16 mouse cellular contexts compared by ENCODE assay signal in the genomic region with DNA sequence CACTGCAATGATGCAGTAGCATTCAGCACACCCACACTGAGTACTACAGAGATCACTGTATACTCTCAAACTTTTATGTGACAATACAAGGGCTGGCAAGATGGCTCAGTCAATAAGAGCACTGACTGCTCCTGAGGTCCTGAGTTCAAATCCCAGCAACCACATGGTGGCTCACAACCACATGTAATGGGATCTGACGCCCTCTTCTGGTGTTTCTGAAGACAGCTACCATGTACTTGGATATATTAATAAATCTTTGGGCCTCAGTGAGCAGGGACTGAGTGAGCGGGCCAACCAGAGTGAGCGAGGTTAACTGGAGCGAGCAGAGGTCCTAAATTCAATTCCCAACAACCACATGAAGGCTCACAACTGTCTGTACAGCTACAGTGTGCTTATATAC. TPM values are rescaled to one million over a fixed set of nuclear protein-coding genes. Genes with fewer than 3 reads are reported as not detected.
"Had no signal": no experiment of that assay in that cellular context is flagged by ENCODE, and none has a peak within 500 bp of the region (broad histone marks: within the 10 kb centered on the region; RNA-seq: fewer than 3 reads in every experiment).

No protein-coding gene starts in this region.

RNA-seq across cellular contexts. Expression of gene Adam30, which starts 28.3 kb away (rescaled TPM):
- total RNA-seq: layer of hippocampus, postnatal 14 days; left cerebral cortex, adult 8-10 months; left cerebral cortex, postnatal 14 days; left cerebral cortex, postnatal 4 days had no signal
- polyA plus RNA-seq: kidney, embryonic 14.5 days; limb, embryonic 13.5 days; liver, embryonic 12.5 days; liver, embryonic 16.5 days; lung, embryonic 14.5 days; midbrain, embryonic 10.5 days; midbrain, embryonic 13.5 days; midbrain, embryonic 16.5 days; myocyte; neural tube, embryonic 13.5 days; stomach, embryonic 15.5 days; urinary bladder, adult 2 months had no signal
